Mouse (Mus musculus) small intestine, adult 2 months (tissue): ENCODE measurements around the gene Tead3.

ENCODE experiments used
- CTCF ChIP-seq: fragments of 200-500 bp; IDR thresholded peaks from 2 replicates; pipeline ENCODE4 v1.5.1; 2012; ENCODE audit warnings: low read depth, mild to moderate bottlenecking, control low read depth, inconsistent platforms, low read length, moderate library complexity, mixed read lengths; ENCODE audit not compliant: insufficient replicate concordance, insufficient read length; ENCODE audit errors: extremely low read depth
- POLR2A ChIP-seq: fragments of 200-500 bp; IDR thresholded peaks from 2 replicates; pipeline ENCODE4 v1.6.1; 2012; ENCODE audit warnings: low read depth, mild to moderate bottlenecking, control low read depth, inconsistent platforms, low read length, moderate library complexity

GRCm38 (mm10) chr17:28287578-28287977 is 63.0 kb downstream of the Tead3 start:
- TF ChIP-seq CTCF (no peak), POLR2A (no peak)
